Mouse (Mus musculus) intestine, embryonic 16.5 days (tissue): ENCODE measurements at regions not wholly inside any gene's neighbourhood (a gene's known extent, or its start where the extent isn't known, plus 50 kb on each side); places are given as distances from the start of the nearest gene placed in this dataset.

Experiments used
- ATAC-seq: fragments of 200-750 bp; cut with Nextera tagmentation; 2 replicates; pipeline ENCODE4 v1.8.0; 2017; ENCODE audit warnings: moderate TSS enrichment, moderate library complexity
- H3K27ac ChIP-seq: fragments of 300-500 bp; sonication (generic); 2 replicates; pipeline ENCODE4 v1.5.1; 2014; ENCODE audit warnings: mild to moderate bottlenecking, low read length
- H3K27me3 ChIP-seq: fragments of 300-500 bp; sonication (generic); replicated peaks from 2 replicates; pipeline ENCODE4 v1.6.1; 2014; ENCODE audit warnings: low read length, control low read depth, mixed read lengths; ENCODE audit not compliant: control insufficient read depth, insufficient read depth
- H3K36me3 ChIP-seq: fragments of 300-500 bp; sonication (generic); 2 replicates; pipeline ENCODE4 v1.6.1; 2014; ENCODE audit warnings: low read length, control low read depth; ENCODE audit not compliant: control insufficient read depth, insufficient read depth
- H3K4me1 ChIP-seq: fragments of 300-500 bp; sonication (generic); 2 replicates; pipeline ENCODE4 v1.6.1; 2014; ENCODE audit warnings: low read length, control low read depth, mixed read lengths; ENCODE audit not compliant: control insufficient read depth, insufficient read depth
- H3K4me2 ChIP-seq: fragments of 300-500 bp; sonication (generic); 2 replicates; pipeline ENCODE4 v1.6.1; 2014; ENCODE audit warnings: low read depth, low read length, control low read depth
- H3K4me3 ChIP-seq: fragments of 300-500 bp; sonication (generic); 2 replicates; pipeline ENCODE4 v1.5.1; 2014; ENCODE audit warnings: mild to moderate bottlenecking, low read length
- H3K9ac ChIP-seq: fragments of 300-500 bp; sonication (generic); 2 replicates; pipeline ENCODE4 v1.6.1; 2014; ENCODE audit warnings: low read depth, low read length
- H3K9me3 ChIP-seq: fragments of 300-500 bp; sonication (generic); 2 replicates; pipeline ENCODE4 v1.6.1; 2016; ENCODE audit warnings: low read length, control low read depth; ENCODE audit not compliant: control insufficient read depth
- WGBS: fragments of 180-500 bp; shearing (Covaris S2); extraction: QIAGEN DNeasy Blood & Tissue Kit; methylation state at CpG from one replicate; pipeline ENCODE4 v1.1.7; 2014; 5-methylcytosine and 5-hydroxymethylcytosine counted together

GRCm38 (mm10) chr4:54758501-54758829 is 186.4 kb upstream of the Zfp462 start:
- no peak overlapping the region for H3K9ac ChIP-seq
- no peaks in the 10 kb centered on the region for H3K9me3 ChIP-seq
- peak overlapping the region; percentile 35; the same call in 1 of the 2 replicates for H3K4me2 ChIP-seq
- H3K4me1 ChIP-seq: no peaks in the 10 kb centered on the region
- no peak overlapping the region for H3K4me3 ChIP-seq
- no peaks in the 10 kb centered on the region for H3K27me3 ChIP-seq
- no peak for ATAC-seq
- H3K36me3 ChIP-seq: no peaks in the 10 kb centered on the region
- 52% methylated on average over 8 of the region's 8 CpGs for WGBS
- H3K27ac ChIP-seq: no peak overlapping the region

DNA sequence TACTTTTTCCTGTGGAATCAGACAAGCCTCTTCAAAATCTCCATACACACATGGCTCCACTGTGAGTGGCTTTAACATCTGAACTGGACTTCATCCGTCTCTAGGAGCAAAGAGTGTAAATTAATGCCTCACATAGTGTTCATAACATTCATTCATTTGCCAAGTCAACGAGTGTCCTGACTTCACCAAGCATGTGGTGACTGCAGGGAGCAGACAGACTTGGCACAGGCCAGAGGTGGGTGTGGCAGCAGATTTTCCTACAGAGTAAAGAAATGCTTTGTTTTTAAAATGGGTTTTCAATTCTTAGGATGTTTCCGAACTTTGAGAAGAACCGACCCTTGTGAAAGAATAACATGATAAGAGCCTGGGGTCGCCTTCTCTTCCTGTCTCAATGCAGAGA is 183.6 kb upstream of the Zfp462 start:
- H3K4me3 ChIP-seq: no peak overlapping the region
- no peak overlapping the region for H3K9ac ChIP-seq
- no peaks in the 10 kb centered on the region for H3K36me3 ChIP-seq
- no peak overlapping the region for H3K27ac ChIP-seq
- WGBS: 54% methylated on average over 5 of the region's 5 CpGs
- no peaks in the 10 kb centered on the region for H3K9me3 ChIP-seq
- ATAC-seq: no peak
- H3K4me1 ChIP-seq: no peaks in the 10 kb centered on the region
- no peaks in the 10 kb centered on the region for H3K27me3 ChIP-seq
- no peak overlapping the region for H3K4me2 ChIP-seq

DNA sequence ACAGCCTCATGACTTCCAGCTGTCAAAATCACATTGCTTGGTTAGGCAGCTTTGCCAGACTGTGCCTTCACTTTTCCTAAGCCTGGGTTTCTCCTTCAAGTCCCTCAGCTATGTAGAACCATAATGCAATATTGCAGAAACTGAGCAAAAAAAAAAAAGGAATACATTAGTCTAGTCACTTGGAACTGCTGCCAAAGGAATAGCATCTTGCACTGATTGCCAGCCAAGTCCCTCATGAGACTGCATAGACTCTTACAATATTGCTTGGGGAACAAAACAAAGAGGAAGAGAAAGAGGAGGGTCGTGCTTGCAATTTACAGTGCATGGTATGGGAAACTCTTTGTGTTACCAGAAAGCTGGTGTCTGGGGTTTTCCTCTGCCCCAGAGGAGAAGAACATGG is 179.8 kb upstream of the Zfp462 start:
- Histone ChIP-seq H3K36me3 (no peaks in the 10 kb centered on the region), H3K4me2 (no peak overlapping the region), H3K27me3 (no peaks in the 10 kb centered on the region), H3K4me3 (no peak overlapping the region), H3K27ac (no peak overlapping the region), H3K4me1 (no peaks in the 10 kb centered on the region), H3K9me3 (no peaks in the 10 kb centered on the region), H3K9ac (no peak overlapping the region)
- 62% methylated on average over 1 of the region's 1 CpGs for WGBS
- ATAC-seq: no peak

GRCm38 (mm10) chr4:54767506-54768200 is 177.2 kb upstream of the Zfp462 start:
- no peaks in the 10 kb centered on the region for H3K27me3 ChIP-seq
- 64% methylated on average over 8 of the region's 8 CpGs for WGBS
- H3K4me1 ChIP-seq: no peaks in the 10 kb centered on the region
- no peak overlapping the region for H3K4me3 ChIP-seq
- H3K9me3 ChIP-seq: no peaks in the 10 kb centered on the region
- H3K36me3 ChIP-seq: no peaks in the 10 kb centered on the region
- no peak overlapping the region for H3K9ac ChIP-seq
- ATAC-seq: no peak
- H3K27ac ChIP-seq: no peak overlapping the region
- H3K4me2 ChIP-seq: no peak overlapping the region

- 64% methylated on average over 4 of the region's 4 CpGs for WGBS
Observed at GRCm38 (mm10) chr4:54768836-54769235, 176.0 kb upstream of the Zfp462 start.

GRCm38 (mm10) chr4:54774066-54774465 is 170.8 kb upstream of the Zfp462 start:
- 85% methylated on average over 4 of the region's 4 CpGs for WGBS
- Histone ChIP-seq H3K4me1 (no peaks in the 10 kb centered on the region), H3K4me3 (no peak overlapping the region), H3K27me3 (no peaks in the 10 kb centered on the region), H3K4me2 (no peak overlapping the region), H3K36me3 (no peaks in the 10 kb centered on the region), H3K9me3 (no peaks in the 10 kb centered on the region), H3K27ac (no peak overlapping the region), H3K9ac (no peak overlapping the region)
- ATAC-seq: no peak

More at GRCm38 (mm10) chr4:54768836-54769235, 176.0 kb upstream of the Zfp462 start:
- no peaks in the 10 kb centered on the region for H3K36me3 ChIP-seq
- no peaks in the 10 kb centered on the region for H3K27me3 ChIP-seq
- no peak overlapping the region for H3K4me2 ChIP-seq
- no peaks in the 10 kb centered on the region for H3K4me1 ChIP-seq
- no peak for ATAC-seq
- no peak overlapping the region for H3K9ac ChIP-seq
- no peak overlapping the region for H3K4me3 ChIP-seq
- no peaks in the 10 kb centered on the region for H3K9me3 ChIP-seq
- no peak overlapping the region for H3K27ac ChIP-seq

GRCm38 (mm10) chr4:54774717-54775116 is 170.1 kb upstream of the Zfp462 start:
- Histone ChIP-seq H3K9me3 (no peaks in the 10 kb centered on the region), H3K27ac (no peak overlapping the region), H3K4me1 (no peaks in the 10 kb centered on the region), H3K27me3 (no peaks in the 10 kb centered on the region), H3K4me3 (no peak overlapping the region), H3K9ac (no peak overlapping the region), H3K36me3 (no peaks in the 10 kb centered on the region), H3K4me2 (no peak overlapping the region)
- no peak for ATAC-seq

- WGBS: 70% methylated on average over 4 of the region's 4 CpGs
- Histone ChIP-seq H3K9me3 (no peaks in the 10 kb centered on the region), H3K4me3 (no peak overlapping the region), H3K27me3 (no peaks in the 10 kb centered on the region), H3K4me2 (no peak overlapping the region), H3K4me1 (no peaks in the 10 kb centered on the region), H3K27ac (no peak overlapping the region), H3K9ac (no peak overlapping the region), H3K36me3 (no peaks in the 10 kb centered on the region)
- ATAC-seq: no peak
Observed at GRCm38 (mm10) chr4:54780511-54780910, 164.3 kb upstream of the Zfp462 start.

DNA sequence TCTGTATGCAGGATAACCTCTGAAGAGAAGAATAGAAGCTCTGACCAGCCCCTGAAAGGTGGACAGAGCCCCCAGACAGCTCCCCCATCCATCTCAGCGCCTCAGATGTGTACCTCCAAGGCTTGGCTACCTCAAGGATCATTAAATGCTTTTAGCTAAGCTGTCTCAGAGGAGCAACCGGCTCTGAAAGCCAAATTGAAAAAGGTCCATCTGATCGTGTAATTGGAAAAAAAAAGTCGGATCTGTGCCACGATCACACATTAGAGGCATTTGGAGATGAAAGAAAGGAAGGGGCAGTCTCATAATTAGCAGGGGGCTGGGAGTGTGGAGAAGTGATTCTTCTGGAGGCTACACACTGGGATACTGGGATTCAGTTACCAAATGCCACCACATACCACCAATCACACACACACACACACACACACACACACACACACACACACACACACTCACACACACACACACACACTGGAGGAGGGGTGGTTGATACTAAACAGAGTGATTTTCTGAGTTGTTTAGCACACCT is 153.6 kb upstream of the Zfp462 start:
- no peak for ATAC-seq
- no peak overlapping the region for H3K9ac ChIP-seq
- H3K4me1 ChIP-seq: no peaks in the 10 kb centered on the region

DNA sequence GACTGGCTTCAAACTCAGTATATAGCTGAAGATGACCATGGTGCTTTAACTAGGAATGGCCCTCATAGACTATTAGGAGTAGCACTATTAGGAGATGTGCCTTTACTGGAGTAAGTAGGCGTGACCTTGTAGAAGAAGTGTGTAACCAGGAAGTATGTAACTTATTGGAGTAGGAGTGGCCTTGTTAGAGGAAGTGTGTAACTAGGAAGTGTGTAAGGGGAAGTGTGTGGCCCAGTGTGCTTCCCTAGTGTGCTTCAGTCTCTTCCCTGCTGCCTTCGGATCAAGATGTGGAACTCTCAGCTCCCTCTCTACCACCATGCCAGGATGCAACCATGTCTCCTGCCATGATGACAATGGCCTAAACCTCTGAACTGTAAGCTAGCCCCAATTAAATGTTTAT is 151.0 kb upstream of the Zfp462 start:
- no peak overlapping the region for H3K4me3 ChIP-seq
- no peaks in the 10 kb centered on the region for H3K4me1 ChIP-seq
- no peak for ATAC-seq
- H3K27me3 ChIP-seq: no peaks in the 10 kb centered on the region
- H3K36me3 ChIP-seq: no peaks in the 10 kb centered on the region
- H3K27ac ChIP-seq: no peak overlapping the region
- no peak overlapping the region for H3K9ac ChIP-seq
- no peak overlapping the region for H3K4me2 ChIP-seq
- 87% methylated on average over 2 of the region's 2 CpGs for WGBS
- H3K9me3 ChIP-seq: no peaks in the 10 kb centered on the region

More for the DNA sequence above, 153.6 kb upstream of the Zfp462 start:
- H3K4me2 ChIP-seq: no peak overlapping the region
- no peak overlapping the region for H3K27ac ChIP-seq
- H3K36me3 ChIP-seq: no peaks in the 10 kb centered on the region
- WGBS: 78% methylated on average over 5 of the region's 5 CpGs
- no peak overlapping the region for H3K4me3 ChIP-seq
- no peaks in the 10 kb centered on the region for H3K27me3 ChIP-seq
- H3K9me3 ChIP-seq: no peaks in the 10 kb centered on the region
